Mouse (Mus musculus): ENCODE results near the gene Cd46. TPM values are rescaled to one million over a fixed set of nuclear protein-coding genes. Genes with fewer than 3 reads are reported as not detected.

Gene Cd46
- polyA plus RNA-seq, 1 experiment from 2014 or later, result 0.50 TPM

DNA sequence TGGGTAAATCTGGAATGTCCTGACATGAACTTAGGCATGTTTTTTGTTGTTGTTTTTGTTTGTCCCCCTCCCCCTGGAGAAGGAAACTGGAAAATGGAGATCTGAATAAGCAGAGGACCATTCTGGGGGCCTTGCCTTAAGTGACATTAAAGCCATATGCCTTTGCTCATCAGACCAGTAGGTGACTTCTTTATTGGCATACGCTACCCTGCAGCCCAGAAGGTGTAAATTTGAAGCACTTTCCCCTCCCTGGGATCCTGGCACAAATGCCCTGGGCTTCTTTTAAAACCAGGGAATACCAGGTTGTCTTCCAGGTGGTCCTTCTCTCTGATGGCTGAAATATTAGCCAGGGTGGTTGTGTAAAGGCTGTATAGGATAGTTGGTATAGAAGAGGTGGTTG is 76.8 kb downstream of the Cd46 start:
- H3K27me3 ChIP-seq (ENCODE audit: control insufficient read depth, insufficient read depth, low read length), result no peaks in the 10 kb centered on the region

DNA sequence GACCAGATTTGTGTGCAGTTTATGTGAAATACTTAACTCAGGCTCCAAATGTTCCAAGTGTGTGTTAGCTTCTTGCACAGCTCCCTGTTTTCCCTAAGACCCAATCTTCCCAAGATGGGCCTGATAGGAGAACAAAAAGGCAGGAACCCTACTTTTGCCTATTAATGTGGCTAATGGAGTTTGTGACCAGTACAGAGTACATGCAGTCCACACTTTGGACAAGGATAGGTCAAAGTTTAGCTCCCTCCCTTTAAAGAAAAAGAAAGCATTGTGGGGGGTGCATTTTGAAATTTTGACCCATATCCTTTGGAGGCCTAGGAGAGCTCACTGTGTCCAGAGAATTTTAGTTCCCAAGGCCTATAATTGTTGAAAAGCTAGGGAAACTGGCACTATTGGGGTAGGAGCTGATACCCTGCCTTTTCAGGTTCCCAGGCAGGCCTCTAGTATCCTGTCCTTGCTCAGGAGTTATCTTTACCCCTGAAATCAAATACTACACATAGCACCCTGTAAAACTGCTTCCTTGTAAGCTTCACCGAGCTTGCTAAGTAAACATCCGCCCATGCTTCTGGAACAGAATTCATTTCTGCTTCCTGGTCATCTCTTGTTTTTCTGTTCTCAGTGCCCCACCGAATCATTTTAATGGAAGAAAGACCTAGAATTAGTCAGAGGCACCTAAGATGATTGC is 77.7 kb downstream of the Cd46 start:
- DNase-seq (ENCODE audit: low spot score), result no peak
- 81% methylated on average over 3 of the region's 3 CpGs for WGBS
- ATAC-seq (ENCODE audit: insufficient read depth, low FRiP score, low TSS enrichment), result no peak
- no peak overlapping the region for H3K9ac ChIP-seq (ENCODE audit: low read length)
- H3K4me2 ChIP-seq (ENCODE audit: low read depth), result no peak overlapping the region
- H3K27ac ChIP-seq (ENCODE audit: low read depth, low read length), result no peak overlapping the region
- H3K4me3 ChIP-seq (ENCODE audit: low read depth, low read length), result no peak overlapping the region
- no peaks in the 10 kb centered on the region for H3K27me3 ChIP-seq (ENCODE audit: control insufficient read depth, insufficient read depth, low read length)
- no peaks in the 10 kb centered on the region for H3K9me3 ChIP-seq (ENCODE audit: control insufficient read depth, low read length)
- no peaks in the 10 kb centered on the region for H3K4me1 ChIP-seq (ENCODE audit: control insufficient read depth, insufficient read depth, low read length)
- no peaks in the 10 kb centered on the region for H3K36me3 ChIP-seq (ENCODE audit: control insufficient read depth, insufficient read depth, low read length)

More for the DNA sequence above, 76.8 kb downstream of the Cd46 start:
- Histone ChIP-seq H3K4me2 (ENCODE audit: low read depth) (no peak overlapping the region), H3K27ac (ENCODE audit: low read depth, low read length) (no peak overlapping the region), H3K9me3 (ENCODE audit: control insufficient read depth, low read length) (no peaks in the 10 kb centered on the region), H3K4me1 (ENCODE audit: control insufficient read depth, insufficient read depth, low read length) (no peaks in the 10 kb centered on the region), H3K9ac (ENCODE audit: low read length) (no peak overlapping the region), H3K36me3 (ENCODE audit: control insufficient read depth, insufficient read depth, low read length) (no peaks in the 10 kb centered on the region), H3K4me3 (ENCODE audit: low read depth, low read length) (no peak overlapping the region)
- ATAC-seq (ENCODE audit: insufficient read depth, low FRiP score, low TSS enrichment) (no peak), DNase-seq (ENCODE audit: low spot score) (no peak)
- 95% methylated on average over 1 of the region's 1 CpGs for WGBS

DNA sequence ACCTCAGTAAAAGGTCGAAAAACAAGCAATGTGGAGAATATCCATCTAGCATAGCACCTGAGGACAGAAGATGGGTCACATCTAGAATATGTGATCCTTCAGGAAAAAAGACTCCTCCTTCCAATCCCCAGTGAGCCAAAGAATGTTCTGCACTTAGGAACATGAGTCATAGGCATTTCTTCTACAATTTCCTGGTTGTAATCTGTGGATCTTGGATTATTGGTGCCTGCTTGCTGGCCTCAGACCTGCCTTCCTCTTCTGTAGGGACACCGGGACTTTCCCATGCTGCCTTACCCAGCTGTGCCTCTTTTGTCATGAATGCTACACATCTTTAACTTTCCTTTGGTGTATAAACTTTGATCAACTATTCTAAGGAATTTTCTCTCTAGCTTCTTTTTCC is 79.5 kb downstream of the Cd46 start:
- ATAC-seq (ENCODE audit: insufficient read depth, low FRiP score, low TSS enrichment) (no peak), DNase-seq (ENCODE audit: low spot score) (no peak)
- Histone ChIP-seq H3K36me3 (ENCODE audit: control insufficient read depth, insufficient read depth, low read length) (no peaks in the 10 kb centered on the region), H3K4me2 (ENCODE audit: low read depth) (no peak overlapping the region), H3K27me3 (ENCODE audit: control insufficient read depth, insufficient read depth, low read length) (no peaks in the 10 kb centered on the region), H3K9me3 (ENCODE audit: control insufficient read depth, low read length) (no peaks in the 10 kb centered on the region), H3K4me3 (ENCODE audit: low read depth, low read length) (no peak overlapping the region), H3K27ac (ENCODE audit: low read depth, low read length) (no peak overlapping the region), H3K4me1 (ENCODE audit: control insufficient read depth, insufficient read depth, low read length) (no peaks in the 10 kb centered on the region), H3K9ac (ENCODE audit: low read length) (no peak overlapping the region)
- 87% methylated on average over 2 of the region's 2 CpGs for WGBS

DNA sequence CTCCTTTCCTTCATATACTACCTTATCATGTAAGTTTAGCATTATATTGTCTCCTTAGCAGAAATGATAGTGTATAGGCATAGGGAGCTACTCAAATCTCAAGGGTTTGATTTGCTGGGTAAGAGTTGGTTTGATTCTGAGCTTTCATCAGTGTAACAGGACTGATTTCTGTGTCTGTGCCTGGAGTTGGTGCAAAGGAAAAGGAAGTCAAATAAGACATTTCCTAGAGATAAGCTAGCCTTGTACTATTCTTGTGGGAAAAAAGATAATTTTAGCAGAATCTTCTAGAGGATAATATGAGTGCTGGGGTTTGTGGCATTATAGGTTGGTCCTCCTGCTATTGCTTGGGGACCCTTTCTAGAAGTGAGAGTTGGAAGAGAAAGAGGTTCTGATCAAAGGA is 85.8 kb downstream of the Cd46 start:
- Histone ChIP-seq H3K9ac (ENCODE audit: low read length) (no peak overlapping the region), H3K27me3 (ENCODE audit: control insufficient read depth, insufficient read depth, low read length) (no peaks in the 10 kb centered on the region), H3K4me2 (ENCODE audit: low read depth) (no peak overlapping the region), H3K36me3 (ENCODE audit: control insufficient read depth, insufficient read depth, low read length) (no peaks in the 10 kb centered on the region), H3K4me1 (ENCODE audit: control insufficient read depth, insufficient read depth, low read length) (no peaks in the 10 kb centered on the region), H3K9me3 (ENCODE audit: control insufficient read depth, low read length) (no peaks in the 10 kb centered on the region), H3K27ac (ENCODE audit: low read depth, low read length) (no peak overlapping the region), H3K4me3 (ENCODE audit: low read depth, low read length) (no peak overlapping the region)
- ATAC-seq (ENCODE audit: insufficient read depth, low FRiP score, low TSS enrichment), result no peak
- no peak for DNase-seq (ENCODE audit: low spot score)

DNA sequence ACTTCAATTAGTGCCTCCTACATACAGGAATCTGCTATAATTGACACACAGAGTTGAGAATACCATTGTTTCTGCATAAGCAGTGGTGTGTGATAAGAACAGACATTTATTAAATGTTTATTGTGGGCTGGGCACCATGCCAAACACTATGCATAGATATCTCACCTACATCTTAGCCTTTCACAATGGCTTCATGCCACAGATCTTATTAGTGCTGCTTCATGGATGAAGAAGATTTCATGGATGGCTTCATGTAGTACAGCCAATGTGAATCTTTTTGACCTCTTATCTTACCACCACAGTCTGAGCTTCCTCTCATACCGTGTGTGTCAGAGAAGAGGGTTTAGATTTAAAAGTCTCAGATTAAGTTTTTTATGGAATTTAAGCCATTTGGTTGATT is 87.9 kb downstream of the Cd46 start:
- 86% methylated on average over 1 of the region's 1 CpGs for WGBS
- Histone ChIP-seq H3K4me3 (ENCODE audit: low read depth, low read length) (no peak overlapping the region), H3K9me3 (ENCODE audit: control insufficient read depth, low read length) (no peaks in the 10 kb centered on the region), H3K4me1 (ENCODE audit: control insufficient read depth, insufficient read depth, low read length) (no peaks in the 10 kb centered on the region), H3K36me3 (ENCODE audit: control insufficient read depth, insufficient read depth, low read length) (no peaks in the 10 kb centered on the region), H3K27me3 (ENCODE audit: control insufficient read depth, insufficient read depth, low read length) (no peaks in the 10 kb centered on the region), H3K4me2 (ENCODE audit: low read depth) (no peak overlapping the region), H3K9ac (ENCODE audit: low read length) (no peak overlapping the region), H3K27ac (ENCODE audit: low read depth, low read length) (no peak overlapping the region)
- DNase-seq (ENCODE audit: low spot score), result no peak
- no peak for ATAC-seq (ENCODE audit: insufficient read depth, low FRiP score, low TSS enrichment)

DNA sequence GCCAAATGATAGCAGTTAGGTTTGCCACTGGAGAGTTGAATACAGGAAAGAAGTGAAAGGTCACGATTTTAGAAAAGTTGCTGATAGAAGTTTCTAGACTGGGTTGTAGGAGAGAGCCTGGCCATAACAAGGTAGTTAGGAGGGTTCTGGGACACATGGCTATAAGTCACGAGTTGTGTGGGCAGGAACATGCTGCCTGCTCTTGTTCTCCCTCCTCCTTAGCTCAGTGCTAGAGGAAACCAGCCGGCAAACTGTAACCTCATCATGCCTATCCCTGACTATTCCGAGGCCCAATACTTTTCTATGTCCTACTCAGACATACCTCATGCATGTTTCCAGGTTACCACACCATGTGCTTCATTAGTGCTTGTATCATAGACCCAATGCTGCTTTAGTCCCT is 88.7 kb downstream of the Cd46 start:
- Histone ChIP-seq H3K36me3 (ENCODE audit: control insufficient read depth, insufficient read depth, low read length) (no peaks in the 10 kb centered on the region), H3K27ac (ENCODE audit: low read depth, low read length) (no peak overlapping the region), H3K4me3 (ENCODE audit: low read depth, low read length) (no peak overlapping the region), H3K4me2 (ENCODE audit: low read depth) (no peak overlapping the region), H3K9me3 (ENCODE audit: control insufficient read depth, low read length) (no peaks in the 10 kb centered on the region), H3K9ac (ENCODE audit: low read length) (no peak overlapping the region), H3K27me3 (ENCODE audit: control insufficient read depth, insufficient read depth, low read length) (no peaks in the 10 kb centered on the region), H3K4me1 (ENCODE audit: control insufficient read depth, insufficient read depth, low read length) (no peaks in the 10 kb centered on the region)
- 78% methylated on average over 4 of the region's 4 CpGs for WGBS
- no peak for ATAC-seq (ENCODE audit: insufficient read depth, low FRiP score, low TSS enrichment)
- DNase-seq (ENCODE audit: low spot score), result no peak

DNA sequence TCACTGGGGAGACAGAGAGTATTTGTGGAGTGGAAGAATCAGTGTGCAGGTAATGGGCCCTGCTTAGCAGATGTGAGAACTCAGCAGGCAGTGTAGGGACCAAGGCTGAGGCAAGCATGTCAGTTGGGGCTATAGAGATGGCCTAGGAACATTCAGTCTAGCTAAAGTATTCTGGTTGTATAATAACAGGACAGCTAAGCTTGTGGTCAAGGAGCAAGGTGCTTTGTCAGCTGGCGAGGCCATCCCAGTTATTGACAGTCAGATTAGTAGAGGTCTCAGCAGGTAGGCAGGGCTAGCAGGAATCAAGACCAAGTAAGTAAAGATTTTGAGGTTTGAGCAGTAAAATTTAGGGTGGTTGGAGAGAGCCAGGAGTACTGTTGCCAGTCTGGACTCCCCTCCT is 93.7 kb downstream of the Cd46 start:
- ATAC-seq (ENCODE audit: insufficient read depth, low FRiP score, low TSS enrichment) (no peak), DNase-seq (ENCODE audit: low spot score) (no peak)
- Histone ChIP-seq H3K4me2 (ENCODE audit: low read depth) (no peak overlapping the region), H3K36me3 (ENCODE audit: control insufficient read depth, insufficient read depth, low read length) (no peaks in the 10 kb centered on the region), H3K4me1 (ENCODE audit: control insufficient read depth, insufficient read depth, low read length) (no peaks in the 10 kb centered on the region), H3K27me3 (ENCODE audit: control insufficient read depth, insufficient read depth, low read length) (no peaks in the 10 kb centered on the region), H3K4me3 (ENCODE audit: low read depth, low read length) (no peak overlapping the region), H3K27ac (ENCODE audit: low read depth, low read length) (no peak overlapping the region), H3K9me3 (ENCODE audit: control insufficient read depth, low read length) (no peaks in the 10 kb centered on the region), H3K9ac (ENCODE audit: low read length) (no peak overlapping the region)
- 83% methylated on average over 1 of the region's 1 CpGs for WGBS

DNA sequence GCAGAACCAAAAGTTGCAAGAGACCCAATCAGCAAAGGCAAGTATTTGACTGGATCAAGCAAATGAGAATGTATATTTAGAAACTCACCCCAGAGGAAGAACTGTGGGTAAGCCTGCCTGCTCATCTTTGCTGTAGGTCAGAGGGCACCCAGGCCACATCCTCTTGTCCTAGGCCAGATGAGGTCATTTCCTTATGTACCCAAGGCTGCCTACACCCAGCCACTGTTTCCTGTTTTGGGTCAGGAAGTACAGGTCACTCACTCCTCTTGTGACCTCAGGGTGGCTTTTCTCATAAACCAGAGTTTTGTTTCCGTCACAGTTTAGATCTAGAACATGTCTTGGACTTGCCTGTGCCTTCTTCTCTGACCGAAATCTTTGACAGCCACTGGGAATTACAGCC is 96.9 kb downstream of the Cd46 start:
- no peak for ATAC-seq (ENCODE audit: insufficient read depth, low FRiP score, low TSS enrichment)
- Histone ChIP-seq H3K9me3 (ENCODE audit: control insufficient read depth, low read length) (no peaks in the 10 kb centered on the region), H3K4me3 (ENCODE audit: low read depth, low read length) (no peak overlapping the region), H3K4me1 (ENCODE audit: control insufficient read depth, insufficient read depth, low read length) (no peaks in the 10 kb centered on the region), H3K4me2 (ENCODE audit: low read depth) (no peak overlapping the region), H3K9ac (ENCODE audit: low read length) (no peak overlapping the region), H3K36me3 (ENCODE audit: control insufficient read depth, insufficient read depth, low read length) (no peaks in the 10 kb centered on the region), H3K27ac (ENCODE audit: low read depth, low read length) (no peak overlapping the region), H3K27me3 (ENCODE audit: control insufficient read depth, insufficient read depth, low read length) (no peaks in the 10 kb centered on the region)
- DNase-seq (ENCODE audit: low spot score), result no peak
- 73% methylated on average over 2 of the region's 2 CpGs for WGBS

DNA sequence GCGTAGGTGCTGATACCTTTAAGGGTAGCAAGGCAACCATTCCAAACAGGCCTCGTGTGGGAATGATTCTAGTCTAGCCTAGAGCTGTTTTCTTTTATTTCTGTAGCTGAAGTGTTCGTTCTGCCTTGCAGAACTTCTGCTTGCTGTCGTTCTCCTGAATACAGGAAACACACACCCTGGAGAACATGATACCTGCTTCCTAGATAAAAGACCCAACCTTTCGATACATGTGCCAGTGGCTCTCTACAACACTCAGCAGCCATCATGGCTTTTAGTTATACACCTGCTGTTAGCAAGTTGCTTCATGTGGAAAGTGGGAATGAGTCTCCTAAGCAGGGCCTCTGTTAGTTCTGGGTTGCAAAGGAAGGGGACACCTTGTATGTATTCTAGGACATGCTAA is 97.8 kb downstream of the Cd46 start:
- Histone ChIP-seq H3K4me2 (ENCODE audit: low read depth) (no peak overlapping the region), H3K4me3 (ENCODE audit: low read depth, low read length) (no peak overlapping the region), H3K4me1 (ENCODE audit: control insufficient read depth, insufficient read depth, low read length) (no peaks in the 10 kb centered on the region), H3K9ac (ENCODE audit: low read length) (no peak overlapping the region), H3K9me3 (ENCODE audit: control insufficient read depth, low read length) (no peaks in the 10 kb centered on the region), H3K27me3 (ENCODE audit: control insufficient read depth, insufficient read depth, low read length) (no peaks in the 10 kb centered on the region), H3K27ac (ENCODE audit: low read depth, low read length) (no peak overlapping the region), H3K36me3 (ENCODE audit: control insufficient read depth, insufficient read depth, low read length) (no peaks in the 10 kb centered on the region)
- WGBS, result 85% methylated on average over 5 of the region's 5 CpGs
- ATAC-seq (ENCODE audit: insufficient read depth, low FRiP score, low TSS enrichment) (no peak), DNase-seq (ENCODE audit: low spot score) (no peak)
